Mouse (Mus musculus): ENCODE data around the gene Slco4a1. TPM values are rescaled to one million over a fixed set of nuclear protein-coding genes. Genes with fewer than 3 reads are reported as not detected.

The Slco4a1 gene
- polyA plus RNA-seq, 3 experiments from 2014 or later = 0.83 to 4.8 (median 2.2) TPM

GRCm38 (mm10) chr2:180445962-180446361, 10.1 kb upstream of the Slco4a1 start:
- no peak for ATAC-seq

GRCm38 (mm10) chr2:180449007-180449406, 7.0 kb upstream of the Slco4a1 start:
- ATAC-seq = no peak

DNA sequence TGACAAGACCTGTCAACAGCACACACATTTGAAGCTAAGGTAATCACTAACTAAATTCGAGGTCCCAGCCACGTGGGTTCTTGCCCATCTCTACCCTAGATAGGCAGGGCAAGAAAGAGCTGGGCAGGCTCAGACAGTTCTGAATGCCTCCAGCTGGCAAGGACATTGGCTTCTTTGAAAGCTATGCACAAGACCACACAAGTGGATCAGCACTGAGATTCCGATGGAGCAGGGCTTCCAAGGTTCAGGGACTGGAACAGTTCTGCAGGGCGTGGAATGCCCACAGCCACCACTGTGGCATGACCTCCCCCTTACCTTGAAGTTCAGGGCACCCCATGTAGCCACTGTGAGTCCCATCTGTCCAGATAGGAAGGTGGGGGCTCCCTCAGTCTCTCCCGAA, 5.5 kb upstream of the Slco4a1 start:
- no peak for ATAC-seq

DNA sequence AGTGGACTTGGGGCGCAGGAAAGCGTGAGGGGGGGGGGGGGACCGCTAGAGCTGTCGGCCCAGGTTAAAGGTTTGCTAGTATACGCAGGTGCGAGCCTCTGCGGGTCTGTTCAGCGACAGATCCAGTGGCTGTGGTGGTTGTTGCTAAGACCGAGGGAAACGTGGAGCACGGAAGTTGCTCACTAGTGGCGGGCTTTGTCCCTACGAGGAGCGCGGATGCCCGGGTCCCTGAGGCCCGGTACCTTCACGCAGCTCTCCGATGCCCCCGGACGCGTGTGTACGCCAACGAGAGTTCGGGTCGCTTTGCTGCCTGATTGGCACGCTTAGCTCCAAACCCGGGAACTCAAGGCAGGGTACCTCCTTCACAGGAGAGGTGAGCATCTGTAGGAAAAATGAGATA, 660 bp downstream of the Slco4a1 start:
- peak; percentile 20 for ATAC-seq

- ATAC-seq = no peak
Observed at GRCm38 (mm10) chr2:180457680-180458079, 1.6 kb downstream of the Slco4a1 start.

DNA sequence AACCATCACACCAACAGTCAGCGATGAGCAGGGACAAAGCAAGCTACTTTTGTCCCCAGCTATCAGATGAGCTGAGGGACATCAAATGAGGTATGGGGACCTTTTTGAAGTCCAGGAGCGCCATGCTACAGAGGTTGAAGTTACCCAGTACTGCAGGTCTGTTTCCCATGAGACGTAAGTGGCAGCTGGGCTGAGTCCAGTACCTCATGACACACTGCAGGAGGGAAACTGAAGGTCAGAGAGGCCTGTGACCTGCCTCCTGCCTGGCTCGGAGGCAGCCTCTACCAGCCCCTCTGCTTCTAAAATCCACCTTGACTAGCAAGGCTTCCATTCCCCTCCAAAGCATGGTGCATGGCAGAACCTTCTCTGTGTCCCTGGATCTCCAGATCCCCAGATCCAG, 3.4 kb downstream of the Slco4a1 start:
- no peak for ATAC-seq

DNA sequence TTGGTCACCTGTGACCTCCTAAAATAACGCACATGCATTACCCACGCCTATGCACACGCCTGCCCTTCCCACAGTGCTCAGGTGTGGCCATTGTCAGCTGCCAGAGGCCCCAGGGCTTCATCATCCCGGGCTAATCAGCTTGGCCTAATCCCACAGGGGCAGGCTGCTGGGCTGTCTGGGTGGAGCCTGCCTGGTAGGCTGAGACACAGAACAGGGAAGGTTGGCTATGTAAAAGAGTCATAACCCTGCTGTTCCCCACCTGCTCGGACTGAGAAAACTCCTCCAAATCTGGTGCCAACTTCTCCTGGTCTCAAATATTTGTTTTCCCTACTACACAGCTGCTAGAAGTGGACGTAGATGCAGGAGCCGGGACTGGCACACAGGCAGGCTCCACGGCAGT, 4.8 kb downstream of the Slco4a1 start:
- ATAC-seq = no peak

- no peak for ATAC-seq
Observed at GRCm38 (mm10) chr2:180462593-180462992, 6.5 kb downstream of the Slco4a1 start.

GRCm38 (mm10) chr2:180466505-180466904, 10.5 kb downstream of the Slco4a1 start:
- no peak for ATAC-seq

- no peak for ATAC-seq
Observed at GRCm38 (mm10) chr2:180468871-180469270, 12.8 kb downstream of the Slco4a1 start.

- ATAC-seq = no peak
Observed at GRCm38 (mm10) chr2:180469768-180470167, 13.7 kb downstream of the Slco4a1 start.

- ATAC-seq = no peak
Observed at GRCm38 (mm10) chr2:180472306-180473079, 16.4 kb downstream of the Slco4a1 start.

DNA sequence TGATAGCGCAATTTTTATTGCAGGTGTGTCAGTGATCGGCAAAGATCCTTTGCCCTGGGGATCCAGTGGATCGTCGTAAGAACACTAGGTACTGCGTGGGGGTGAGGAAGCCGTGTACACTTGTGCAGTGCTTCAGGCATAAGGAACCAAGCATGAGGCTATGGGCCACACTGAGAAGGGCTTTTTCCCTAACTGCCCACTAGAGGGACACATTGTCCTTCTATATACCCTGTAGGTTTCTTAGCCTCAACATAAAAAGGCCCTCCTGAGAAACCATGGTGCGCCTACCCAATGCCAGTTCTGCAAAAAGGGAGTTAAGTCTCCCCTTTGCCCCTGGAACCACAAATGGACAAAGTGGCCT, 17.0 kb downstream of the Slco4a1 start:
- ATAC-seq = no peak

DNA sequence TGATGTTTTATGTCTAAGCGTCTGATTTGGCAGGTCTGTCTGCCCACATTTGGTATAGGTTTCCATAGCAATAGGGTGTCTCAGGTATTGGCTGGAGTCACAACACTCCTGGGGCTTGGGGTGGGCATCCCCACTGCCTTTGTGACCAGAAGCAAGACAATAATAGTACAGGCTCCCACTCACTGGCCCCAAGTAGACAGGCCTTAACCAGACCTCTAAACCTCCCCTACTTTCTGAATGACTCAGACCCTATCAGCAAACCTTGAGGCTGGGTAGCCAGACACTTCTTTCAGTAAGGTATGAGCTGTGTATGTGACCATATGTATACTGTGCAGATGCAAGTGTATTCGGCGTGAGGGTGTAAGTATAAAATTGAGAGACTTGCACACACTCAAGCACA, 18.8 kb downstream of the Slco4a1 start:
- no peak for ATAC-seq

- ATAC-seq = no peak
Observed at GRCm38 (mm10) chr2:180482274-180482673, 26.2 kb downstream of the Slco4a1 start.

DNA sequence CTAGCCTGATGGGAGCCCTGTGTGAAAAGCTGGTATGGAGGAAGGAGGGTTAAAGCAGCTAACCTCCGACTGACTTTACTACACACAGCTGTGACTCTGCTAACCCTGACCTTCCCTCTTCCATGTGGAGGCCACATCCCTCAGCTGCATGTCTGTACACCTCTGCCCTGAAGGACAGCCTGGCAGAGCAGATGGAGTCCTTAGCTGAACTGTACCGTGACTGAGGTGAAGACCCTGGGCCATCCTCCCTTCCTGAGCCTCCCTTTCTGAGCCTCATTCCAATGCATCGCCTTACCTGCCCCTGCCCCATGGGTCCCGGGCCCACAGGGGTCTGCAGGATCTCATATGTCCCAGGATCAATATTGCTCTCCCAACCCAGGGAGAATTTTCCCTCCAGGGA, 28.8 kb downstream of the Slco4a1 start:
- no peak for ATAC-seq

- no peak for ATAC-seq
Observed at GRCm38 (mm10) chr2:180485306-180485705, 29.3 kb downstream of the Slco4a1 start.

DNA sequence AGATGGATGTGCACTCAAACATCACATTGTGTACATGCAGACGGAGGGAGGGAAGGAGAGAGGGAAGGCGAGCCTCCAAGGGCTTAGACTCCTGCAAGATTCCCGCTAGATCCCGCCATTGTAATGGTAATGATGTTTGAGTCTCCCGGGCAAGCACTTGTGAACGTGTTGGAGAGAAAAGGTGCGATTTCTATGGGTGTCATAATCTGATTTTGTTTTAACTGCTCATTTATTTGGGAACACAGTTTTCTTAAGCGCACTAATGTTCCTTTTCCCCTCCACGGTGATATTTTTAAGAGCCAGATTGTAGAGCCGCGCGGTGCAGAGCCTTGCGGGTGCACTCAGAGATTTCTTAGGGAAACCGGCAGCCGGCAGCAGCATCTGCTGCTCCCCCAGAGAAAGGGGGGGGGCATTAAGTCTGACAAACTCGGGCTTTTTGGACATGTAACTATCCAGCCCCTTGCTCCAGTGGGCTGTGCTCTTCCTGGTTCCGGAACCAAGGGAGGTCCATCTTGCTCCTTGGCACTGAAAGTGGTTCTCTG, 32.2 kb downstream of the Slco4a1 start:
- ATAC-seq = no peak

- ATAC-seq = no peak
Observed at GRCm38 (mm10) chr2:180495906-180496305, 39.9 kb downstream of the Slco4a1 start.

GRCm38 (mm10) chr2:180499741-180500140, 43.7 kb downstream of the Slco4a1 start, which contains the start of gene Ntsr1:
Ntsr1 (plus strand) TSS chr2:180499976.
- ATAC-seq = no peak

- no peak for ATAC-seq
Observed at GRCm38 (mm10) chr2:180500726-180501125, 44.7 kb downstream of the Slco4a1 start.

- no peak for ATAC-seq
Observed at GRCm38 (mm10) chr2:180501217-180501967, 45.3 kb downstream of the Slco4a1 start.

DNA sequence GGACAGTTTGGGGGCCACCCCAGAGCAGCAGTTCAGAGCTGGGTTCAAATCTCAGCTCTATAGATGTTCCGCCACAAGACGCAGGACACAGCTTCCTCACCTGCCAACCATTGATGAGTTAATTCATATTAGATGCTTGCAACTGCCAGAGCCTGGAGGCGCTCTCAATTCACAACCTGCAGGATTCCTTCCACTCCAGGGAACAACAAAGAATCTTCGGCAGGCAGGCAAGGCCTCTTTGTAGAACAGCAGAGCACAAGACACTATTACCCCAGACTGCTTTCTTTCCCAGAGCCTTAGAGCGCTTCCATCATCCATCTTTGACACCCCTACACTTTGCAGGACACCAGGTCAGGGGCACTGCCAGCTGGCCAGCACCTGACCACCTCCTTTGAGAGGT, 50.2 kb downstream of the Slco4a1 start:
- ATAC-seq = no peak
